Mouse (Mus musculus) bone marrow, adult 2 months (tissue): Measurements from ENCODE around the gene Olfml3.

ENCODE experiments used
- CTCF ChIP-seq: fragments of 200-500 bp; IDR thresholded peaks from 2 replicates; pipeline ENCODE4 v1.5.1; 2011; ENCODE audit warnings: low read length, control low read depth; ENCODE audit not compliant: control insufficient read depth, insufficient read depth
- POLR2A ChIP-seq: fragments of 200-500 bp; IDR thresholded peaks from 2 replicates; pipeline ENCODE4 v1.6.1; 2011; ENCODE audit warnings: low read depth, mild to moderate bottlenecking, control low read depth, low read length, borderline replicate concordance; ENCODE audit not compliant: control insufficient read depth

DNA sequence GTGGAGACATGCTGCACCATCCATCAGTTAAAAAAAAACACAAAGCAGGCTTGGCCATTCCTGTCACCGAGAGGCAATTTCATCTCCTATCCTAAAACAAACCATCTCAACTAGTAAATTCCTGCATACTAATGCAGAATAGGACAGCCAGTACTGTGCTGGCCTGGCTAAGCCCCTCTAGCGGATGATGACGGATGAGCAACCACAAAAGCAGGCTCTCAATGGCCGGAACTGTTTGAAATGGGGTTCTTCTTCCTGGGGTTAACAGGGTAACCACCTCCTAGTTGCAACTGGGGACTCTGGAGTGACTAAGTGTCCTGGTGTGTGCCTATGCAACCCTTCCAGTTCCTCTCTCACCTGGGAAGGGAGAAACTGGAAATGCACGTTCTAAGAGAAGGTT lies 2.5 kb upstream of the Olfml3 start:
- no peak for TF ChIP-seq CTCF
- no peak for TF ChIP-seq POLR2A
